Mouse (Mus musculus) CH12.LX (cell line): Measurements from ENCODE around the gene Etl4. TPM values are rescaled to one million over a fixed set of nuclear protein-coding genes. Genes with fewer than 3 reads are reported as not detected.
A peak's percentile ranks its signal among the peaks of the same experiment; 100 is the strongest.

Source experiments
- DNase-seq: peaks from one replicate; pipeline ENCODE4 v3.0.0-alpha.2; 2013; ENCODE audit errors: extremely low read depth
- H3K27ac ChIP-seq: 2 replicates; pipeline ENCODE4 v1.5.1; 2012; ENCODE audit warnings: low read depth, mild to moderate bottlenecking, control low read depth, moderate library complexity; ENCODE audit not compliant: insufficient read depth
- H3K27me3 ChIP-seq: replicated peaks from 2 replicates; pipeline ENCODE3; 2012; ENCODE audit warnings: inconsistent platforms
- H3K36me3 ChIP-seq, 2 experiments: replicated peaks in 1 of 2; 2 replicates each; pipeline versions ENCODE3 to v1.6.1; 2012; ENCODE audit warnings: inconsistent platforms in 1 of 2, low read length in 1 of 2, mild to moderate bottlenecking in 1 of 2, mixed read lengths in 1 of 2, moderate library complexity in 1 of 2; ENCODE audit not compliant: control insufficient read depth in 1 of 2, insufficient read depth in 1 of 2
- H3K4me1 ChIP-seq, 2 experiments: 2 replicates each; pipeline ENCODE4 v1.6.1; 2012; ENCODE audit warnings: inconsistent platforms in 1 of 2, moderate library complexity in 1 of 2; ENCODE audit not compliant: insufficient read depth in 2 of 2, control insufficient read depth in 1 of 2
- H3K4me2 ChIP-seq: 2 replicates; pipeline ENCODE4 v1.6.1; 2012; ENCODE audit warnings: low read depth, mild to moderate bottlenecking, control low read depth; ENCODE audit not compliant: poor library complexity, insufficient read depth, severe bottlenecking
- H3K4me3 ChIP-seq, 3 experiments: fragments of 150-350 bp in 1 of 3; sonication (generic) in 1 of 3; replicated peaks in 1 of 3; 2 replicates each; pipeline versions ENCODE3 to v1.5.1; 2011 to 2012; ENCODE audit warnings: low read depth in 2 of 3, low read length in 2 of 3, mild to moderate bottlenecking in 2 of 3, moderate library complexity in 2 of 3, control low read depth in 1 of 3, improper control_type of control experiment in 1 of 3, inconsistent platforms in 1 of 3, mixed read lengths in 1 of 3; ENCODE audit not compliant: poor library complexity in 1 of 3
- H3K79me2 ChIP-seq: replicated peaks from 2 replicates; pipeline ENCODE4 v1.6.1; 2012; ENCODE audit warnings: mild to moderate bottlenecking, moderate library complexity; ENCODE audit not compliant: control insufficient read depth, poor library complexity, insufficient read depth, severe bottlenecking; ENCODE audit errors: extremely low read depth
- H3K9ac ChIP-seq: 2 replicates; pipeline ENCODE4 v1.6.1; 2012; ENCODE audit warnings: low read depth, mild to moderate bottlenecking, control low read depth, moderate library complexity; ENCODE audit not compliant: insufficient read depth
- H3K9me3 ChIP-seq: replicated peaks from 2 replicates; pipeline ENCODE3; 2012; ENCODE audit warnings: low read length, inconsistent platforms, mixed read lengths
- BHLHE40 ChIP-seq: IDR thresholded peaks from 2 replicates; pipeline ENCODE4 v1.6.1; 2011; ENCODE audit warnings: mild to moderate bottlenecking, low read depth, low read length, improper control_type of control experiment
- EP300 ChIP-seq: IDR thresholded peaks from 2 replicates; pipeline ENCODE4 v1.6.1; 2011; ENCODE audit warnings: low read length, improper control_type of control experiment
- ETS1 ChIP-seq: conservative IDR thresholded peaks from 2 replicates; pipeline ENCODE4 v1.6.1; 2012; ENCODE audit warnings: low read depth, mild to moderate bottlenecking, inconsistent platforms, low read length, improper control_type of control experiment, moderate library complexity
- IRF4 ChIP-seq: IDR thresholded peaks from 2 replicates; pipeline ENCODE4 v1.6.1; 2014; ENCODE audit warnings: low read depth, mild to moderate bottlenecking, inconsistent platforms, low read length, improper control_type of control experiment
- MAFK ChIP-seq: IDR thresholded peaks from 2 replicates; pipeline ENCODE4 v1.6.1; 2011; ENCODE audit warnings: low read length, improper control_type of control experiment; ENCODE audit not compliant: insufficient replicate concordance
- MAZ ChIP-seq: IDR thresholded peaks from 2 replicates; pipeline ENCODE4 v1.6.1; 2012; ENCODE audit warnings: low read depth, mild to moderate bottlenecking, inconsistent platforms, low read length, improper control_type of control experiment, moderate library complexity
- MXI1 ChIP-seq: IDR thresholded peaks from 2 replicates; pipeline ENCODE4 v1.6.1; 2011; ENCODE audit warnings: mild to moderate bottlenecking, low read depth, low read length, improper control_type of control experiment
- PAX5 ChIP-seq: IDR thresholded peaks from 2 replicates; pipeline ENCODE4 v1.6.1; 2012; ENCODE audit warnings: low read length, inconsistent platforms, mixed read lengths
- POLR2A ChIP-seq: IDR thresholded peaks from 2 replicates; pipeline ENCODE4 v1.6.1; 2011; ENCODE audit warnings: low read depth, mild to moderate bottlenecking, improper control_type of control experiment, low read length
- POLR2AphosphoS2 ChIP-seq: IDR thresholded peaks from 2 replicates; pipeline ENCODE4 v1.6.1; 2011; ENCODE audit warnings: low read depth, low read length, improper control_type of control experiment
- RAD21 ChIP-seq: IDR thresholded peaks from 2 replicates; pipeline ENCODE4 v1.6.1; 2011; ENCODE audit warnings: low read depth, mild to moderate bottlenecking, low read length, improper control_type of control experiment, moderate library complexity
- TBP ChIP-seq: conservative IDR thresholded peaks from 2 replicates; pipeline ENCODE4 v1.6.1; 2011; ENCODE audit warnings: low read depth, low read length, improper control_type of control experiment
- TCF12 ChIP-seq: IDR thresholded peaks from 2 replicates; pipeline ENCODE4 v1.6.1; 2014; ENCODE audit warnings: low read depth, mild to moderate bottlenecking, inconsistent platforms, low read length, improper control_type of control experiment
- UBTF ChIP-seq: IDR thresholded peaks from 2 replicates; pipeline ENCODE4 v1.6.1; 2012; ENCODE audit warnings: low read depth, mild to moderate bottlenecking, inconsistent platforms, low read length, improper control_type of control experiment, moderate library complexity
- ZKSCAN1 ChIP-seq: IDR thresholded peaks from 2 replicates; pipeline ENCODE4 v1.6.1; 2012; ENCODE audit warnings: low read depth, inconsistent platforms, low read length, improper control_type of control experiment, borderline replicate concordance
- ZNF384 ChIP-seq: IDR thresholded peaks from 2 replicates; pipeline ENCODE4 v1.6.1; 2012; ENCODE audit warnings: low read depth, low read length, improper control_type of control experiment, inconsistent platforms
- dilution Hi-C: fragments of 300-500 bp; cut with MboI; formaldehyde crosslinking; loops from 2 replicates; pipeline ENCODE4 v1.14.3; 2020; ENCODE audit warnings: low sequenced_read_pairs; ENCODE audit not compliant: extremely low pct_unique_long_range_greater_than_20kb, extremely low pct_ligation_motif_present
- in situ Hi-C: fragments of 300-500 bp; cut with MboI; formaldehyde crosslinking; loops from 3 replicates; pipeline ENCODE4 v1.14.3; 2019; ENCODE audit warnings: low sequenced_read_pairs, low pct_ligation_motif_present, low pct_unique_long_range_greater_than_20kb, mixed read lengths
- polyA plus RNA-seq: library from polyadenylated mRNA; unstranded; fragments of >175 nt; gene quantifications from 2 replicates; pipeline ENCODE4 v1.2.1, GENCODE M21; 2012; ENCODE audit warnings: low read depth; ENCODE audit not compliant: insufficient read length
- total RNA-seq, 2 experiments: library from RNA; depleted of rRNA; stranded (reverse); fragments of 300-350 nt in 1 of 2; fragments of >200 nt in 1 of 2; gene quantifications; 2 replicates each; pipeline ENCODE4 v1.2.3; 2012 to 2014

The Etl4 gene
- total and polyA plus RNA-seq, 3 experiments = 7.2 to 18.6 (median 11.7) TPM

GRCm38 (mm10) chr2:20721098-20721497, 811.5 kb downstream of the Etl4 start:
- no peak for DNase-seq
- Histone ChIP-seq H3K4me2 (no peak overlapping the region), H3K36me3 (peaks cover 3 to 7% of the 10 kb centered on the region in 2 experiments), H3K9ac (no peak overlapping the region), H3K4me3 (no peak overlapping the region), H3K27ac (no peak overlapping the region), H3K9me3 (no peaks in the 10 kb centered on the region), H3K27me3 (no peaks in the 10 kb centered on the region), H3K4me1 (peaks cover 22 to 50% of the 10 kb centered on the region in 2 experiments), H3K79me2 (no peaks in the 10 kb centered on the region; the same call in 1 of the 2 replicates)
- TF ChIP-seq MAFK = peak; percentile 95
- no peak for TF ChIP-seq MXI1
- in situ Hi-C loops = no loop called here
- dilution Hi-C loops = no loop called here

- peaks cover 32 to 63% of the 10 kb centered on the region in 2 experiments for H3K4me1 ChIP-seq
- dilution Hi-C loops = no loop called here
- no peaks in the 10 kb centered on the region for H3K27me3 ChIP-seq
- H3K4me3 ChIP-seq = peak overlapping the region in 2 of 3 experiments; percentile 23 to 35
- no peaks in the 10 kb centered on the region; the same call in 1 of the 2 replicates for H3K79me2 ChIP-seq
- DNase-seq = no peak
- TF ChIP-seq ETS1 (no peak; the same call in 1 of the 2 replicates), ZKSCAN1 (no peak), ZNF384 (peak; percentile 73), EP300 (peak; percentile 45; the same call in 1 of the 2 replicates), BHLHE40 (0 out of 2 replicates have a peak, but pooled peaks have one; percentile 34), PAX5 (no peak)
- TF ChIP-seq, all 38 proteins: peak for 3
- H3K4me2 ChIP-seq = peak overlapping the region; percentile 95
- no peaks in the 10 kb centered on the region for H3K9me3 ChIP-seq
- H3K36me3 ChIP-seq = peaks cover 3 to 7% of the 10 kb centered on the region in 2 experiments
- in situ Hi-C loops = no loop called here
- peak overlapping the region; percentile 82 for H3K9ac ChIP-seq
- no peak overlapping the region for H3K27ac ChIP-seq
Measured at GRCm38 (mm10) chr2:20722165-20722991, 812.8 kb downstream of the Etl4 start.

GRCm38 (mm10) chr2:20723990-20724745, 814.6 kb downstream of the Etl4 start:
- H3K4me3 ChIP-seq = peak overlapping the region in 2 of 3 experiments; percentile 7 to 20

More at GRCm38 (mm10) chr2:20723990-20724745, 814.6 kb downstream of the Etl4 start:
- dilution Hi-C loops = no loop called here
- Histone ChIP-seq H3K4me2 (peak overlapping the region; percentile 56), H3K27me3 (no peaks in the 10 kb centered on the region), H3K79me2 (peaks cover 3% of the 10 kb centered on the region; the same call in 1 of the 2 replicates)
- TF ChIP-seq POLR2A (peak; percentile 52), TCF12 (peak; percentile 83), EP300 (peak; percentile 80), IRF4 (peak; percentile 54), ETS1 (peak; percentile 73), MAZ (no peak), POLR2AphosphoS2 (no peak), UBTF (no peak), RAD21 (no peak; the same call in 1 of the 2 replicates), TBP (peak; percentile 76; the same call in 1 of the 2 replicates)
- TF ChIP-seq, all 38 proteins: peak for 6
- in situ Hi-C loops = no loop called here
- peaks cover 34 to 76% of the 10 kb centered on the region in 2 experiments for H3K4me1 ChIP-seq
- DNase-seq = peak; percentile 69
- peaks cover 2 to 3% of the 10 kb centered on the region in 2 experiments for H3K36me3 ChIP-seq
- H3K9me3 ChIP-seq = no peaks in the 10 kb centered on the region
- peak overlapping the region; percentile 84 for H3K27ac ChIP-seq
- H3K9ac ChIP-seq = peak overlapping the region; percentile 82
